Mouse (Mus musculus) limb, embryonic 10.5 days (tissue): ENCODE measurements at regions not wholly inside any gene's neighbourhood (a gene's known extent, or its start where the extent isn't known, plus 50 kb on each side); places are given as distances from the start of the nearest gene placed in this dataset.

ENCODE experiments used
- DNase-seq: peaks from one replicate; pipeline ENCODE4 v3.0.0-alpha.2; 2017; ENCODE audit warnings: low spot score
- H3K27ac ChIP-seq: fragments of 300-500 bp; sonication (generic); 2 replicates; pipeline ENCODE4 v1.5.1; 2016; ENCODE audit warnings: mild to moderate bottlenecking
- H3K27me3 ChIP-seq: fragments of 300-500 bp; sonication (generic); 2 replicates; pipeline ENCODE4 v1.6.1; 2016; ENCODE audit warnings: low read depth, mild to moderate bottlenecking; ENCODE audit not compliant: poor library complexity, severe bottlenecking
- H3K36me3 ChIP-seq: fragments of 300-500 bp; sonication (generic); 2 replicates; pipeline ENCODE4 v1.6.1; 2016; ENCODE audit warnings: mild to moderate bottlenecking, moderate library complexity
- H3K4me1 ChIP-seq: fragments of 300-500 bp; sonication (generic); 2 replicates; pipeline ENCODE4 v1.6.1; 2016
- H3K4me3 ChIP-seq: fragments of 300-500 bp; sonication (generic); 2 replicates; pipeline ENCODE4 v1.5.1; 2016; ENCODE audit warnings: mild to moderate bottlenecking, moderate library complexity
- H3K9me3 ChIP-seq: fragments of 300-500 bp; sonication (generic); replicated peaks from 2 replicates; pipeline ENCODE4 v1.6.1; 2016; ENCODE audit warnings: mild to moderate bottlenecking
- WGBS: fragments of 180-500 bp; shearing (Covaris S2); methylation state at CpG from one replicate; pipeline ENCODE4 v1.1.7; 2016; 5-methylcytosine and 5-hydroxymethylcytosine counted together

DNA sequence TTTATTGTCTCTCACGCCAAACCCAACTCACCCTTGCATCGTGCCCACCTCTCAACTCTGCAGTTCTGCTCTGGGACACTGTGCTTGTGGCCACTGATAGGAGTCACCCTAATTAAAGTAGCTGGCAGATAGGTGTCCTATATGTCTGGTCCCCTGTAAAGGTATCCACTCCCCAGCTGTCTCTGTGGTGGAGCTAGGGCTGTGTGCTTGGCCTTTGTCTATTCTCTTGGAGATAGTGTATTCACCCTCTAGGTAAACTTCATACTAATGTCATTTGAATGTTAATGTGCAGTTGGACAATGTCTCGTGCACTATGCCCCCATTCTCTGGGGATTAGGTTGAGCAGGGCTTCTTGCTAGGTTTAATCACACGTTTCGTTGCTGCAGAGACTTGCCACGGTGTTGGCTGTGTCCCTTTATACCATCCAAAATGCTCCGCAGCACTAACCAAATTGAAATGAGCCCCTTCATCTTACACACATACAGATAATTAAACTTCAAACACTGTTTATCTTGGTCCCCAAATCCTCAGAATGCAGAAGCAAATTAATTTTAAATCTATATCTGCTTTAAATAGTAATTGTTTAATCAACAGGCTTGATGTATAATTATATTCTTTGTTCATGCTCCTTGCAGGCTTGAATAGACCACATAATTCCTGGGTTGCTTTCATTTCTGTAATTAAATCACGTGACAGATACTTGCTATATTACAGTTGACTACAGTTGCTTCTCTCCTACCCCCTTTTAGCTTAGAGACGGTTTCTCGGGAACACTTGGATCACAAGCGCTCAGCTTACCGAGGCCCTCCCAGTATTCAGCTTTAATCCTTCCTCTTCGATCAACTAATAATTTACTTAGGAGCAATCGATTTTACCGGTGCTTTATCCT is 453.0 kb upstream of the Slc30a5 start:
- H3K36me3 ChIP-seq = no peaks in the 10 kb centered on the region
- no peaks in the 10 kb centered on the region for H3K27me3 ChIP-seq
- no peak for DNase-seq
- H3K4me3 ChIP-seq = no peak overlapping the region
- no peak overlapping the region for H3K27ac ChIP-seq
- no peaks in the 10 kb centered on the region for H3K4me1 ChIP-seq
- 90% methylated on average over 15 of the region's 15 CpGs for WGBS
- H3K9me3 ChIP-seq = no peaks in the 10 kb centered on the region

DNA sequence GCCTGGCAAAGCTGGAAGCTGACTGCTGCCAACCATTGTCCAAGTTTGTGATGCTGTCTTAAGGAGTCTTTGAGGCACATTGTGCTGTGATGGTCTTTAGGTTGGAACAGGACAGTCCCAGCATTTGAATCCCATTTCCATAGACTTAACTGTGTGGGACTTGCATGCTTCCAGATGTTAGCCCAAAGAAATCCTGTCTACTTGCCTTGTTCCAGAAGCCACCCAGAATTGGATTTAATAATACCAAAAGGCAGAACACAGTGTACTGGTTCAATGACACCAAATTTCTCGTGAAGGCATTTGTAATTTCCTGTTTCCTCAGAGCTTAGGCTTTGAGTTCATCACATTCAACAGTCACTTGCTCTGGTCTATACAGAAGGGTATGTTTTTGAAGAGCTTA is 444.9 kb upstream of the Slc30a5 start:
- H3K27me3 ChIP-seq = no peaks in the 10 kb centered on the region
- no peak for DNase-seq
- H3K36me3 ChIP-seq = no peaks in the 10 kb centered on the region
- no peak overlapping the region for H3K27ac ChIP-seq
- H3K4me3 ChIP-seq = no peak overlapping the region
- WGBS = 83% methylated on average over 1 of the region's 1 CpGs
- H3K9me3 ChIP-seq = no peaks in the 10 kb centered on the region
- 0 out of 2 replicates have a peak, but pooled peaks cover 2% of the 10 kb centered on the region for H3K4me1 ChIP-seq

DNA sequence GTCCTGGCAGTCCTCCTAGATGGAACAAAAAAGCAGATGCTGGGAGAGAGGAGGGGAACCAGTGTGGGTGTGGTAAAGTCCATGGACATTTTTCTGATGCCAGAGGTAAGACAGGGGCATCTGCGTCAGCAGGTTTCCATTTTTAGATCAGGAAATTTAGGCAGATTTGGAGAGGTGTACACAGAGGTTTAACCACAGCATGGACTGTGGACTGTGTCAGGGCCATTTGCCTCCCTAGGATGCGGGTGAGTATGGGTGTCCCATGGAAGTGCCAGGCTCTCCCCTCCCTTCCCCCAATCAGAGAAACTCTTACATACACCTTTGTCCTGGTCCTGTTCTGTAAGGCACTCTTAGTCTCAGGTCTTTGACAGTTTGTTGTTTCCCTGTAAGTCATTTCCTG is 443.5 kb upstream of the Slc30a5 start:
- no peak for DNase-seq
- H3K27me3 ChIP-seq = no peaks in the 10 kb centered on the region
- H3K9me3 ChIP-seq = no peaks in the 10 kb centered on the region
- H3K4me3 ChIP-seq = no peak overlapping the region
- 82% methylated on average over 2 of the region's 2 CpGs for WGBS
- 0 out of 2 replicates have a peak, but pooled peaks cover 2% of the 10 kb centered on the region for H3K4me1 ChIP-seq
- H3K36me3 ChIP-seq = no peaks in the 10 kb centered on the region
- H3K27ac ChIP-seq = no peak overlapping the region

DNA sequence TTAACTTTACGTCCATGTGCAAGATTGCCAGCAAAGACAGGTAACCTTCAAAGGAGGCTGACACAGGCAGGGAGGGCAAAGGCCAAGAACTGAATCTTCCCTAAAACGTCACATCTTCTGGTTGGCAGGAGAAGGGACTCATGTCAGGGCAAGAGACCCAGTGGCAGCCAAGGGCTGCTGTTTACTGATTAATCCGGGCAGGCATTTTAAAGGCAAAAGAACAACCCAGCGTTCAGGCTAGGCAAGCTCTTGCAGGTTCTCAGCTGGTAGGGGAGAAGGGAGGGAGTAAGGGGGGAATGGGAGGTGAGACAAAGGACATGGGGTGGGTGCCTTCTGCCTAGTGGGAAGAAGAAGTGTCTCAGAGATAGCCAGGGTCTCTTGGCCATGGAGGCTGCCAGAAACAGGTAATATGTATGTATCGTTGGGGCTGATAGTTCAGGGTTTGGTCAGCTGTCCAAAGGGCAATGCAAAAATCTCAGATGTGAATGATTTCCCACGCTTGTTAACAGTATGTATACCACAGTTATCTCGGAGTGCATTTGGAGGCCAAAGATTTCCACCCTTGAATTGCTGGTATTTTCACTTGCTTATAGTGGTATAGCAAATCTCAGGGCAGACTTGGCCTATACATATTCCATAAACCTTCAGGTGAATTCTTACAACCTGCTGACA is 441.4 kb upstream of the Slc30a5 start:
- no peaks in the 10 kb centered on the region for H3K36me3 ChIP-seq
- H3K9me3 ChIP-seq = no peaks in the 10 kb centered on the region
- DNase-seq = no peak
- no peak overlapping the region for H3K4me3 ChIP-seq
- no peaks in the 10 kb centered on the region for H3K27me3 ChIP-seq
- H3K27ac ChIP-seq = no peak overlapping the region
- H3K4me1 ChIP-seq = 0 out of 2 replicates have a peak, but pooled peaks cover 2% of the 10 kb centered on the region
- 69% methylated on average over 7 of the region's 7 CpGs for WGBS

DNA sequence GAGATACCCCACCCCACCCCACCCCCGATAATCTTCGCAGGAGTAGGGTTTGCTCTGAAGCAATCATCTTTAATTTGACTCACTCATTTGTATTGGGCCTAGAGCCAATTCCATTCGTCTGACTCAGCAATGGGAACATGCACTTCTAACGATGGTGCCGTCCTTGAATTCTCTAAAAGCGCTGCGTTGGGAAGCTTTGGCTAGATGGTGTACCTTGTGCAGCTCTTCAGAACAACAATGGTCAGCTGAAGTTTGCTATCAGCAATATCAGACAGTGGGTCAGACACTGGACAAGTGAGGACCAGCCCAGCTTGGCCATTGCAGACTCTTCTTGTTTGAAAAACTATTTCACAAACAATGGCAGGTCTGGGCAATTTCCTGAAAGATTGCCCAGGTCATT is 440.1 kb upstream of the Slc30a5 start:
- Histone ChIP-seq H3K27me3 (no peaks in the 10 kb centered on the region), H3K4me1 (0 out of 2 replicates have a peak, but pooled peaks cover 2% of the 10 kb centered on the region), H3K27ac (no peak overlapping the region), H3K4me3 (no peak overlapping the region), H3K36me3 (no peaks in the 10 kb centered on the region), H3K9me3 (no peaks in the 10 kb centered on the region)
- 90% methylated on average over 7 of the region's 7 CpGs for WGBS
- DNase-seq = no peak

DNA sequence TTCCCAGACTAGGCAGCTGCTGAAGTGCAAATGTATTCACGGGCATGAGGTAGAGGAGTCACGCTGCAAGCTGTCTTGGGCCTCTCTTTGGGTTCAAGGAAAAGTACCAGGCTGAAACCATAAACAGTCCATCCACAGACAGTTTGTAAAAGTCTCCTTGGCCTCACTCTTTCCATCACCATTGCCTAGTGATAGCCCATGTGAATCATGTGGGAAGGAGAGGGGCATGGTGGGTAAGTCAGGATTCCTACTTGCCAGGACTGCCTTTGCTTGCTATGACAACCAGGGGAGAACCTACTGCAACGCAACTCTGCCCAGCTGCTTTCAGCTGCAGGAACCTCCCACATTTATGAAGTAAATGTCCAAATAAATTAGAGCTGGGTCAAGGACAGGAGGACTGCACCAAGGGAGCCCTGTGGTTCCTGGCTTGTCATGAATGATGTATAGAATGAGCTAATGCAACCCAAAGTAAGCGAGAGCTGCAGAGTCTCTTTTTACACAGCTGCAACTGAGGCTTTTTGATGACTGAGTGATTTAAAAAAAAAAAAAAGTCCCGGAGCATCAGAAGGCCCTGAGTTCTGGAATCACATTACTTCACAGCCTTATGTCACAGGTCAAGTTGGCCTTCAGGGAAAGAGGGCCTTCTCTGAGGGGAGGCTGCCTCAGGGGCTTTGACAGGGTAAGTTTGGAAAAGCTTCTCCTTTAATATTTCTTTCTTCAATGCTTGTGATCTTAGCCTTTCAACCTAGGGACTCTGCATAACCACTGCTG is 420.7 kb upstream of the Slc30a5 start:
- no peak overlapping the region for H3K4me3 ChIP-seq
- 55% methylated on average over 5 of the region's 5 CpGs for WGBS
- H3K9me3 ChIP-seq = no peaks in the 10 kb centered on the region
- no peak overlapping the region for H3K27ac ChIP-seq
- no peaks in the 10 kb centered on the region for H3K27me3 ChIP-seq
- DNase-seq = no peak
- H3K36me3 ChIP-seq = no peaks in the 10 kb centered on the region
- H3K4me1 ChIP-seq = peaks cover 8% of the 10 kb centered on the region

DNA sequence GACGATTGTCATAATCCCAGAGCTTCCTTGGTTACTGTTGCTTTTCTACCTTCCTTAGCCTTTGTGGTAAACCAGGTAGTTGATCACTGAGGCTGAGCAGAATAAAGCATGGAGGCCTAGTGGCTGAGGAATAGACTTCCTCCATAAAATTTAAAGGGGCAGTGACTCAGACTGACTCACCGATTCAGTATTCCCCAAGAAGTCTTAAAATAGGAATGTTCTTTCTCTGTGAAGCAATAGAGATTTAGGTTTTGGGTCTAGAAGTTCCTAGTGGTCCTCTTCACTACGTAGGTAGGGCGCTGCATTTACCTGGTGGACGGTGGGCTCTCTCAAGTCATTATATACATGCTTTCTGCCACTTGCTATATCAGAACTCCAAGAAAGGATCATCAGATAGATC is 416.1 kb upstream of the Slc30a5 start:
- Histone ChIP-seq H3K27me3 (no peaks in the 10 kb centered on the region), H3K36me3 (no peaks in the 10 kb centered on the region)
- 96% methylated on average over 5 of the region's 5 CpGs for WGBS

DNA sequence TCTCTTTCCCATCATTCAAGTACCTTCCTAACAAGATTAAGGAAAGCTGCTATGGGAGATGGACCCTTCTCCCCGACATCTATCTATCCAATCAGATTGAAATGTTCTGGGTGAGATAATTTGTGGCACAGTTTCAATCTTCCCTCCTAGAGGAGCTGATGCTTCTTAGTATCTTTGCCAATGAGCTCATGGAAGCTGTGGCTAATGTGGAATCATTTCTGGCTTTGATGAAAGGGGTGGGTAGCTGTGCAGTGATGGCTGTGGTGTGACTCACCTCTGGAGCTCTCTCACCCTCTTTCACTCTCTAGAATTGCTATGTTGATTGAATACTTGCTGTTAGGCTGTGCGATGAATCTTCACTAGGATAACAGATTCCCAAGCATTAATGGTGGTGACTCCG is 411.1 kb upstream of the Slc30a5 start:
- 90% methylated on average over 3 of the region's 3 CpGs for WGBS
- H3K27me3 ChIP-seq = no peaks in the 10 kb centered on the region

More for the DNA sequence above, 416.1 kb upstream of the Slc30a5 start:
- DNase-seq = no peak
- Histone ChIP-seq H3K4me1 (peaks cover 8% of the 10 kb centered on the region), H3K4me3 (no peak overlapping the region), H3K9me3 (no peaks in the 10 kb centered on the region), H3K27ac (no peak overlapping the region)

DNA sequence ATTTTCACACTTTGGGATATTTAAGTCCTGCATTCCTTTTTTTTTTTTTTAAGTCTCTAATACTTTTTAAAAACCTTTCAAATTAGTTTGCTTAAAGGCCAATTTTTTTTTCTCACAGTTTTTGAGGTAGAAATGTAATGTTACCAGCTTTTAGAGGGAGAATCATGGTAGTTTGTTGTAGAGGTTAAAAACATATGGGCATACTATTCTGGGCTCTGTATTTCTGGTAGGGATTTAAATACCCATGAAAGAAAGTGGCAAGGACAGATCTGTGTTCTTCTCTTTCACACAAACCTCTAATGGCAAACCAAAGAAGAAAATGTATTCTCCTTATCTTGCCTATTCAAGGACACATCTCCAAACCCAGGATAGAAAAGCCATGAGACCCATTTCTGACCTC is 405.6 kb upstream of the Slc30a5 start:
- no peak overlapping the region for H3K27ac ChIP-seq
- no peaks in the 10 kb centered on the region for H3K27me3 ChIP-seq
- no peak overlapping the region for H3K4me3 ChIP-seq
- H3K9me3 ChIP-seq = no peaks in the 10 kb centered on the region
- DNase-seq = no peak
- H3K4me1 ChIP-seq = peaks cover 3% of the 10 kb centered on the region
- H3K36me3 ChIP-seq = no peaks in the 10 kb centered on the region

More for the DNA sequence above, 411.1 kb upstream of the Slc30a5 start:
- Histone ChIP-seq H3K36me3 (no peaks in the 10 kb centered on the region), H3K9me3 (no peaks in the 10 kb centered on the region), H3K4me3 (no peak overlapping the region), H3K27ac (no peak overlapping the region), H3K4me1 (no peaks in the 10 kb centered on the region)
- DNase-seq = no peak

DNA sequence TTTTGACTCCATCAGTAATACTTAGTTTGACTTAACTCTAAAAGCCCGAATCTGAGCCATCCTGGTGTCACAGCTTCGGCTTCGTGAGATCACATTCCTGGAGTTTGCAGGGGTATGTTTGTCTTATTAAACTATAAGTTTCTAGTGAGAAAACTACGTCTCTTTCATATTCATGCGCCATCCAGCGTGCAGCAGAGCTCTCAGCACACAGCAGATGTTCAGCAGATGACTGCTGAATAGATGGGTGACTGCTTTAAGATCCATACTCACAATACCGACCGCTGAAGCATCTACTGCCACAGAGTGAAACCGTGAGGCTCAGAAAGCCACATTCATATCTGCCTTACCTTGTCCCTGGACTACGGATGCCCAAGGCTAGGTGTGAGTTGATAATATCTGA is 403.8 kb upstream of the Slc30a5 start:
- DNase-seq = no peak
- Histone ChIP-seq H3K4me3 (no peak overlapping the region), H3K9me3 (no peaks in the 10 kb centered on the region), H3K36me3 (no peaks in the 10 kb centered on the region), H3K27ac (no peak overlapping the region), H3K4me1 (peaks cover 5% of the 10 kb centered on the region), H3K27me3 (no peaks in the 10 kb centered on the region)
- WGBS = 83% methylated on average over 10 of the region's 10 CpGs

DNA sequence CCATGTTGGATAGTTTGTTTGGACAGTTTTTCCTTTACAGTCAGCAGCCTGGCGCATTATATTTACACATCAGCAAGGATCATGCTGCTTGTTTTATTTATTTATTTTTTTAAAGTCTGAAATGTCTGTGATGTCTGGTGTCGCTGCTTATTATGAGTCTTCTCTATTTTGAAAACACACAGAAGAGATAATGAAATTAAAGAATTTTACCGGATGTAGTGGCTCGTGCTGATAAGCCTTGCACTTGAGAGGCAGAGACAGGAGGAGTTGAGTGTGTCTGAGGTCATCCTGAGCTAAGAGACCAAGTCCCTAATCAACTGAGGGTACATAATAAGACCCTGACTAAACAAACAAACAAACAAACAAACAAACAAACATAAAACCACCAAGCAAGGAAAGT is 402.6 kb upstream of the Slc30a5 start:
- Histone ChIP-seq H3K27ac (no peak overlapping the region), H3K36me3 (no peaks in the 10 kb centered on the region), H3K4me1 (peaks cover 5% of the 10 kb centered on the region), H3K9me3 (no peaks in the 10 kb centered on the region), H3K4me3 (no peak overlapping the region), H3K27me3 (no peaks in the 10 kb centered on the region)
- no peak for DNase-seq
- 93% methylated on average over 4 of the region's 4 CpGs for WGBS

DNA sequence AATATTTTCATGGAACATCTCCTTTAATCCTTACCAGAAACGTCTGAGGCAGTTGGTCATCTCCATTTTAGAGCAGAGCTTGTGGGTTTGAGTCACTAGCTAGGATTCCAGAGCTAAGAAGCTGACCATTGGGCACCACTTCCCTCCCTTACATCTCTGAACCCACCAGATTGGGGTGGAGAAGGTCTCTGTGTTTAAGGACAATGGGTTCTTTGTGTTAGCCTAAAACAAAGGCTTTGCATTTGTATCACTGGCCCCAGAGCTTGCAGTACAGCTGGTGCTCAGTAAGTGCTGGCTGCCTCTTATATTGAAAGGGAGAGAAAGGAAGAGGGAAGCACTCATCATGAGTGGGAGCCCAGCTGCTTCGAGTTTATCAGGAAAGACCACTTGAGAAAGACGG is 401.9 kb upstream of the Slc30a5 start:
- Histone ChIP-seq H3K9me3 (no peaks in the 10 kb centered on the region), H3K4me3 (no peak overlapping the region), H3K36me3 (no peaks in the 10 kb centered on the region), H3K27me3 (no peaks in the 10 kb centered on the region), H3K4me1 (peaks cover 5% of the 10 kb centered on the region), H3K27ac (no peak overlapping the region)
- WGBS = 69% methylated on average over 3 of the region's 3 CpGs
- DNase-seq = no peak

DNA sequence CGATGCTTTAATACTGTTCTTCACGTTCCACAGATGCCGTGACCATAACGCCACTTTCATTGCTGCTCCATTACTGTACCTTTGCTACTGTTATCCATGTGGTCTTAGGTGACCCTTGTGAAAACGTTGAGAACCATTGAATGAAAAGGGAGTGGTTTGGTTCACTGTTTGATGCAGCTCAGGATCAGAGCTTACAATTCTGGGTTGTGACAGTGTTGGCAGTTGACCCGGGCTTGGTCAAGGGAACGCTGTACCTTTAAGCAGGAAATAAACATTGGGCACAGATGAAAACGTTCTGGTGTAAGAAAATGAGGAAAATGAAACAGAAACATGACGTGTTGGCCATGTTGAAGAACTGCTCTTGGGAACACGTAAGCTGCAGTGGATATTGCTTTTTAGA is 401.3 kb upstream of the Slc30a5 start:
- WGBS = 79% methylated on average over 10 of the region's 10 CpGs
- H3K27ac ChIP-seq = no peak overlapping the region

More for the DNA sequence above, 401.3 kb upstream of the Slc30a5 start:
- H3K27me3 ChIP-seq = no peaks in the 10 kb centered on the region
- DNase-seq = no peak
- H3K4me3 ChIP-seq = no peak overlapping the region
- peaks cover 5% of the 10 kb centered on the region for H3K4me1 ChIP-seq
- H3K36me3 ChIP-seq = no peaks in the 10 kb centered on the region
- H3K9me3 ChIP-seq = no peaks in the 10 kb centered on the region
